Mouse (Mus musculus) myocyte (in vitro differentiated cells): ENCODE data around the gene Safb. TPM values are rescaled to one million over a fixed set of nuclear protein-coding genes. Genes with fewer than 3 reads are reported as not detected.

ENCODE experiments used
- H3K27me3 ChIP-seq: one replicate; pipeline ENCODE4 v1.6.1; 2011; ENCODE audit not compliant: control insufficient read depth, insufficient read depth, insufficient read length
- H3K36me3 ChIP-seq: one replicate; pipeline ENCODE4 v1.6.1; 2011; ENCODE audit not compliant: control insufficient read depth, insufficient read depth
- H3K4me2 ChIP-seq: one replicate; pipeline ENCODE4 v1.6.1; 2011; ENCODE audit warnings: low read depth, control low read depth
- H3K4me3 ChIP-seq: one replicate; pipeline ENCODE4 v1.5.1; 2011; ENCODE audit warnings: mild to moderate bottlenecking, control low read depth, moderate library complexity
- H3K79me2 ChIP-seq: one replicate; pipeline ENCODE4 v1.6.1; 2011; ENCODE audit not compliant: control insufficient read depth, insufficient read depth
- H3ac ChIP-seq: one replicate; pipeline ENCODE4 v1.6.1; 2011; ENCODE audit not compliant: control insufficient read depth, insufficient read length
- CEBPB ChIP-seq: IDR thresholded peaks from 2 replicates; pipeline ENCODE4 v1.6.1; 2011; ENCODE audit warnings: mild to moderate bottlenecking, moderate library complexity; ENCODE audit not compliant: poor library complexity, insufficient read depth, severe bottlenecking
- E2F4 ChIP-seq: IDR thresholded peaks from one replicate; pipeline ENCODE4 v1.6.1; 2011; ENCODE audit warnings: mild to moderate bottlenecking, control low read depth, moderate library complexity; ENCODE audit not compliant: insufficient read depth
- MAX ChIP-seq: IDR thresholded peaks from one replicate; pipeline ENCODE4 v1.6.1; 2011; ENCODE audit warnings: low read depth, mild to moderate bottlenecking, control low read depth
- MYOD1 ChIP-seq, 3 experiments: IDR thresholded peaks; one replicate each; pipeline ENCODE4 v1.6.1; 2011; ENCODE audit warnings: control low read depth in 2 of 3, low read depth in 2 of 3, mild to moderate bottlenecking in 2 of 3, moderate library complexity in 1 of 3; ENCODE audit not compliant: insufficient read length in 2 of 3, control insufficient read depth in 1 of 3
- MYOG ChIP-seq, 3 experiments: IDR thresholded peaks; one replicate each; pipeline ENCODE4 v1.6.1; 2011; ENCODE audit warnings: control low read depth in 2 of 3, low read depth in 2 of 3, mild to moderate bottlenecking in 2 of 3; ENCODE audit not compliant: insufficient read length in 2 of 3, control insufficient read depth in 1 of 3, insufficient read depth in 1 of 3
- POLR2A ChIP-seq: IDR thresholded peaks from one replicate; pipeline ENCODE4 v1.6.1; 2011; ENCODE audit warnings: low read depth, mild to moderate bottlenecking, control low read depth, moderate library complexity; ENCODE audit not compliant: insufficient read length
- POLR2AphosphoS2 ChIP-seq: IDR thresholded peaks from one replicate; pipeline ENCODE4 v1.6.1; 2011; ENCODE audit warnings: low read depth, control low read depth; ENCODE audit not compliant: insufficient read length
- REST ChIP-seq: IDR thresholded peaks from one replicate; pipeline ENCODE4 v1.6.1; 2011; ENCODE audit warnings: mild to moderate bottlenecking, control low read depth, moderate library complexity; ENCODE audit not compliant: insufficient read depth, insufficient read length
- SRF ChIP-seq: IDR thresholded peaks from one replicate; pipeline ENCODE4 v1.6.1; 2011; ENCODE audit warnings: low read depth; ENCODE audit not compliant: control insufficient read depth, insufficient read length
- TCF12 ChIP-seq: IDR thresholded peaks from one replicate; pipeline ENCODE4 v1.6.1; 2011; ENCODE audit warnings: mild to moderate bottlenecking, control low read depth; ENCODE audit not compliant: poor library complexity, insufficient read depth, severe bottlenecking
- TCF3 ChIP-seq: IDR thresholded peaks from one replicate; pipeline ENCODE4 v1.6.1; 2011; ENCODE audit warnings: low read depth, control low read depth; ENCODE audit not compliant: insufficient read length
- USF1 ChIP-seq: IDR thresholded peaks from one replicate; pipeline ENCODE4 v1.6.1; 2011; ENCODE audit warnings: low read depth, mild to moderate bottlenecking, control low read depth, moderate library complexity
- polyA plus RNA-seq: library from polyadenylated mRNA; unstranded; fragments of >200 nt; fragmentation: generic; extraction: Trizol; gene quantifications from one replicate; pipeline ENCODE4 v1.2.1, GENCODE M21; 2012; ENCODE audit warnings: missing spikeins

The Safb gene
- polyA plus RNA-seq, 1 experiment: 58.9 TPM

- Histone ChIP-seq H3K27me3 (peaks cover 20% of the 10 kb centered on the region), H3K79me2 (no peaks in the 10 kb centered on the region), H3K4me3 (no peak overlapping the region), H3K36me3 (no peaks in the 10 kb centered on the region), H3ac (no peak overlapping the region), H3K4me2 (no peak overlapping the region)
- TF ChIP-seq MAX: no peak
Observed at GRCm38 (mm10) chr17:56631807-56632206, 47.2 kb downstream of the Safb start.

DNA sequence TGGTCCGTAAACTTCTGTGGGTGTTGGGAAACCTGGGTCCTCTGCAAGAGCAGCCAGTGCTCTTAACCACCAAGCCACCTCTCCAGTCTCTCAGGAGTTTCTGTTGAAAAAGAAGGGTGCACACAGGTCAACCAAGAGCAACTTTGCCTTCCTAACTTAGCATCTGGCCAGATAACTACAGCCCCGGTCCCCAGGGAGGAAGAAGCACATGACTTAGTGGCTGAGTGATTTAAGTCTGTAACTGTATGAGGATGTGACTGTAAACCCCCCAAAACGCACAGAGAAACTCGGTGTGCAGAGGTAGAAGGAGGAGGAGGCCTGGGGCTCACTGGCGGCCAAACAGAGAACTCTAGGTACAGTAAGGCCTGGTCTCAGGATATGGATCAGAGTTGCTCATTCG is 49.4 kb downstream of the Safb start:
- H3K36me3 ChIP-seq: no peaks in the 10 kb centered on the region
- no peak overlapping the region for H3ac ChIP-seq
- H3K79me2 ChIP-seq: no peaks in the 10 kb centered on the region
- TF ChIP-seq CEBPB: no peak
- TF ChIP-seq E2F4: no peak
- no peak for TF ChIP-seq TCF3
- no peak for TF ChIP-seq MYOD1 (IDR thresholded peaks at IDR 0.05; ENCODE audit: control insufficient read depth in 1 of 3, insufficient read length in 2 of 3, low read depth in 2 of 3)
- TF ChIP-seq USF1: no peak
- no peak for TF ChIP-seq MYOG (IDR thresholded peaks at IDR 0.05; ENCODE audit: control insufficient read depth in 1 of 3, insufficient read depth in 1 of 3, insufficient read length in 2 of 3, low read depth in 2 of 3)
- TF ChIP-seq MAX: no peak
- TF ChIP-seq SRF: no peak
- TF ChIP-seq REST: no peak
- TF ChIP-seq TCF12: no peak
- no peak for TF ChIP-seq POLR2A
- no peak for TF ChIP-seq POLR2AphosphoS2
- H3K4me2 ChIP-seq: no peak overlapping the region
- no peak overlapping the region for H3K4me3 ChIP-seq
- peaks cover 24% of the 10 kb centered on the region for H3K27me3 ChIP-seq

DNA sequence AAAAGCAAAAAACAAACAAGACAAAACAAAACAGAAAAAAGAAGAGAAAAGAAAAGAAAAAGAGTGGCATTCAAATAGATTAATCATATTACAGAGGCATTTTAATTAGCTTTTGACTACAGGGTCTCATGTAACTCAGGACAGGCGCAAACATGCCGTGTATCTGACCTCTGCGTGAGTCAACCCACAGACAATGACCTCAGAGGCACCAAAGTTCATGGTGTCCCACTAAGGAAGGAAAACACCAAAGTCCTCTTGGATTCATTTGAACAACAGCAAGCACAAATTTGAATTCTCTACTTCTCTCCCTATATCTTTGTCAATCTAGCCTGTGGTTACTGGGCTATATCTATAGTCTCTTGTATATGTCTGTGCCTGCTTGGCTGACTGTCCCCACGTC is 58.6 kb downstream of the Safb start:
- no peaks in the 10 kb centered on the region for H3K36me3 ChIP-seq
- no peak overlapping the region for H3K4me2 ChIP-seq
- H3ac ChIP-seq: no peak overlapping the region
- no peak overlapping the region for H3K4me3 ChIP-seq
- no peak for TF ChIP-seq MYOG (IDR thresholded peaks at IDR 0.05; ENCODE audit: control insufficient read depth in 1 of 3, insufficient read depth in 1 of 3, insufficient read length in 2 of 3, low read depth in 2 of 3)
- no peak for TF ChIP-seq POLR2A
- TF ChIP-seq REST: no peak
- TF ChIP-seq E2F4: no peak
- TF ChIP-seq USF1: no peak
- no peak for TF ChIP-seq CEBPB
- TF ChIP-seq TCF3: no peak
- no peak for TF ChIP-seq MYOD1 (IDR thresholded peaks at IDR 0.05; ENCODE audit: control insufficient read depth in 1 of 3, insufficient read length in 2 of 3, low read depth in 2 of 3)
- TF ChIP-seq TCF12: no peak
- no peak for TF ChIP-seq MAX
- no peak for TF ChIP-seq SRF
- TF ChIP-seq POLR2AphosphoS2: no peak
- H3K79me2 ChIP-seq: no peaks in the 10 kb centered on the region
- peaks cover 11% of the 10 kb centered on the region for H3K27me3 ChIP-seq

DNA sequence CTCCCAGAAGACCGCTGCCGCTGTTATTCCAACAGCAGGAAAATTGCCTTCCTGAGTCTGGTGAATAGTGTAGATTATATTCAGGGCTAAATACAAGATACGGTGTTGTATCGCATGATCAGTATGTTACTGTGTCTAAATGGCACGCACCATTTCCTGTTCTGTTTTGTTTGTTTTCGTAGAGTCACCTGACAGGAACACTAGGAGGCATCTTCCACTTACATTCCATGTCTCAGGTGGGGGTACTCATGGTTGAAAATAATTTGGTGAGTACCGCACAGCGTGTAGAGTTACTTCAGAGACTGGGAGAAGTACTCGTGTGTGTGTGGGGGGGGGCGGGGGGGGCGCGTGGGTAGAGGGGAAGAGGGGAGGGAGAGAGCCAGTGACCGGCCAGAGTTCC is 62.9 kb downstream of the Safb start:
- Histone ChIP-seq H3K4me3 (no peak overlapping the region), H3K4me2 (no peak overlapping the region), H3K79me2 (no peaks in the 10 kb centered on the region), H3ac (no peak overlapping the region), H3K36me3 (no peaks in the 10 kb centered on the region), H3K27me3 (peaks cover 5% of the 10 kb centered on the region)
- TF ChIP-seq REST (no peak), USF1 (no peak), E2F4 (no peak), TCF3 (no peak), POLR2AphosphoS2 (no peak), POLR2A (no peak), MAX (no peak), CEBPB (no peak), MYOG (IDR thresholded peaks at IDR 0.05; ENCODE audit: control insufficient read depth in 1 of 3, insufficient read depth in 1 of 3, insufficient read length in 2 of 3, low read depth in 2 of 3) (no peak), TCF12 (no peak), MYOD1 (IDR thresholded peaks at IDR 0.05; ENCODE audit: control insufficient read depth in 1 of 3, insufficient read length in 2 of 3, low read depth in 2 of 3) (no peak), SRF (no peak)

DNA sequence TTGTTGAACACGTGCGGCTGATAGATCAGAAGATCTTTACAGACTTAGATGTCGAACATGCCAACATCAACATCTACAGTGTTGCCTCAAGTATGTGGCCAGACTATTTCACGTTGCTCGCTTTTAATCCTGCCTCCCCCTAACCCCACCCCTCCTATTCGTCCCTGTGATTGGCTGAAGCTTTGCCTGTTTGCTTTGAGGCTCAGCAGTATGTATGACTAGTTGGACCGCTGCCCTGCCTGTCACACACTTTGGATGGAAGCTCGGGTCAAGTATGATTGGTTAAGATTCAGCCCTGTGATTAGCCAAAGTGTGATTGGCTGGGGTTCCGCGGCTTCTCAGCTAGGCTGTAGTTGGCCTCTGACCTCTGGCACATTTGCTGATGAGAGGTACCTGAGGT is 67.2 kb downstream of the Safb start:
- H3K4me3 ChIP-seq: no peak overlapping the region
- H3K79me2 ChIP-seq: no peaks in the 10 kb centered on the region
- H3ac ChIP-seq: no peak overlapping the region
- TF ChIP-seq POLR2AphosphoS2 (no peak), MYOD1 (IDR thresholded peaks at IDR 0.05; ENCODE audit: control insufficient read depth in 1 of 3, insufficient read length in 2 of 3, low read depth in 2 of 3) (no peak), E2F4 (no peak), TCF12 (no peak), MYOG (IDR thresholded peaks at IDR 0.05; ENCODE audit: control insufficient read depth in 1 of 3, insufficient read depth in 1 of 3, insufficient read length in 2 of 3, low read depth in 2 of 3) (no peak), REST (no peak), TCF3 (no peak), POLR2A (no peak), CEBPB (no peak), SRF (no peak)
- no peak overlapping the region for H3K4me2 ChIP-seq
- H3K27me3 ChIP-seq: peaks cover 11% of the 10 kb centered on the region
- H3K36me3 ChIP-seq: no peaks in the 10 kb centered on the region
